Mouse (Mus musculus) cerebral cortex, adult 2 months (tissue): Measurements from ENCODE around the gene Kctd10.

Source experiments
- WGBS: fragments of 180-500 bp; shearing (Covaris S2); methylation state at CpG from one replicate; pipeline ENCODE4 v1.1.7; 2018; 5-methylcytosine and 5-hydroxymethylcytosine counted together

Kctd10 gene

DNA sequence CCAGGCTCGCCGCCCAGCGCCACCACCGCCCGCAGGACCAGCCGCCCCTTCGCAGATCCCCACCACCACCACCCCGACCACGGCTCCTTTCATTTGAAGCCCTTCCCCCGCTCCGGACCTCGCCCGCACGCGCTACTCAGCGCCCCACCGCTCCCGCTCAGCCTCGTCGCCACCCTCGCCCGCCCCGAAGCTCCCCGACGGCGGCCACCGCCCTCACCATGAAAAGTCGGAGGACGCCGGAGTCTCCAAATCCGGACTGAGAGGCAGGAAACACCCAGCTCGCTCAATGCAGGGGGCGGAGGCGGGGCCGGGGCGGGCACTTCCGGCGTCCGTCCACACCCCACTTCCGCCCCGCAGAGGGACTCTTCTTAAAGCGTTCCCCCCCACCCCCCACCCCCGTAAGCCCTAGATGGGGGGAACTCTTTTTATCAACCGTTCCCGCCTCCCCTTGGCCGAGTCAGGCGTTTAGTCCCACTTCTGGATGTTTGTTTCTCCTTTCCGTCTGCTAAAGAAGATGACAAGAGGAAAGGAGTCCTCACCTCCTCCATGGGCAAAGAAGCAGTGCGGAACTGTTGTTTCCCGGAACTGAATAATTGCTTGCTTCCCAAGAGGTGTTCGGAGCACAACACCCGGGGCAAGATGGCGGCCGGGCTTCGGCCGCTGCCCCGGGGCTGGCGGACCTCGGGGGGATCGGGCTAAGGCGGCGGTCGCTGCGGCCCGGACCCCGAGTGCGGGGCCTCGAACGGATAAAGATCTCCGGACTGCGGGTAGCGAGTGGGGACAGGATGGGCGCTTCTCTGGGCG is at the start of gene Kctd10, which contains the start of gene Ube3b:
Kctd10 (minus strand) TSS at position 300 of the 804 bp plus-strand sequence.
Ube3b (plus strand) TSS at position 399 of the 804 bp plus-strand sequence.
- under 1% methylated on average over 74 of the region's 74 CpGs for whole genome bisulfite sequencing

DNA sequence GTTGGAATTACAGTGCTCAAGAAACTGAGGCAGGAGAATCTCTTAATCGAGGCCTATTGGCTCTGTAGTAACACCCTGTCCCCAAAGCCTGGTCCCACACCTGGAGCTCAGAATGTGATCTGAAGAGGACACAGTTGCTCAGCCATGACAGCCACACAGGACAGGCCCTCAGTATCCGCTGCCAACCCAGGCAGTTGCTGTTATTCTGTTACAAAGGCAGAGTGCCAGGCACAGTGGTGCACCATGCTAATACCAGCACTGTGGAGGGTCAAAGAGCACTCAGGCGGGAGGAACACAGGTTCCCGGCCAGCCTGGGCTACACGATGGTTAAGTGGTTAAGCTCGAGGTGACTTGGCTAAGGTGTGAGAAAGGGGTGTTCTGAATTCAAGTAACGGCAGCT is 49.5 kb upstream of the Kctd10 start:
- WGBS: 85% methylated on average over 7 of the region's 7 CpGs

DNA sequence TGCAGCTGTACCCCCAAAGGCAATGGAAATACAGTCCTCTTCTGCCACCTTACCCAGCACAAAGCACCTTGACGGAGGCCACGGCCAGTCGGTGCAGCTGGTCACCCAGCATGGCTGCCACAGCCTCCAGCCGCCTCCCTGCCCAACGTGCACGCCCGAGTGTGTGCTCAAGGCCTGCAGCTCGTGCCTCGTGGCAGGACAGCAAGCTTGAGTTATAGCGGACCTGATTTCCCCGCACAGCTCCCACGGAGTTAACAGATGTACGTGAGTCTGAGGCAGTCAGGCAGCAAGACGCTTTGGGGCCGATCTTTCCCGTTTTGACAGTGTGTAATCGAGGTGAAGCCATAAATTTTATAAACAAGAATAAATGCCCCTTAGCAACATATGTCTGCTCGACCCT is 48.3 kb upstream of the Kctd10 start:
- WGBS: 78% methylated on average over 18 of the region's 18 CpGs

DNA sequence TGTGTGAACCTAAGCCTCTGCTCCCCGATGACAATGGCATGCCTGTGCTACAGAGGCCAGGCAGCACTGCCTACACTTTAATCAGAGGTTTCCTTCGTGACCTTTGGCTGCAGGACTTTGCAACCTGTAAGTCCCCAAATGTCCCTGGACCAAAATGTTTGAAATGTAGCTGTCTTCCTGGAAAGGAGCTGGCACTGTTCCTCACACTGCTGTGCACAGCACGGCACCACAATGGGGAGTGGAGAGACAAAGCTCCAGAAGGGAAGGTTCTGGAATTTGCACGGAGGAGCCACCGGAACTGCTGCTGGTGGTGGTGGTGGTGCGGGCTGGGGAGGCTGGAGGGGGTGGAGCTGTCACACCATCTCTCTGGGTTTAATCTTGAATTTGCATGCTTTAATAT is 46.4 kb upstream of the Kctd10 start:
- WGBS: 43% methylated on average over 6 of the region's 6 CpGs

DNA sequence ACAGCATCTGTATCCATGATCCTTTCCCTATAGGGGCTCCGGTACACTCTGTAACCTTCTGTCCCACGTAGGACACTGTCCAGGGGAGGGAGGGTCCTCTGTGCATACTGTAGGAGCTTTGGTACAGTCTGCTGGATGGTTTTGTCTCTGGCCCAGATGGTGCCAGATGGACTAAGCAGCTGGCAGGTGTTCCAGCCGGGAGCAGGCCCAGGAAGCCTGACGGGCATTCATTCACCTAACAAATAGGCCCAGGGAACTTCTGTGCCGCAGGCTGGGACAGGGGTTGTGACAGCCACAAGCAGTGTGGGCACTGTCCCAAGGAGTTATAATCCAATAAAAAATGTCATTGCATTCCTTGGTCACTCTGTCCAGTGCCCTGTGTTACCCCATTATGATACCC is 43.7 kb upstream of the Kctd10 start:
- 61% methylated on average over 5 of the region's 5 CpGs for WGBS

DNA sequence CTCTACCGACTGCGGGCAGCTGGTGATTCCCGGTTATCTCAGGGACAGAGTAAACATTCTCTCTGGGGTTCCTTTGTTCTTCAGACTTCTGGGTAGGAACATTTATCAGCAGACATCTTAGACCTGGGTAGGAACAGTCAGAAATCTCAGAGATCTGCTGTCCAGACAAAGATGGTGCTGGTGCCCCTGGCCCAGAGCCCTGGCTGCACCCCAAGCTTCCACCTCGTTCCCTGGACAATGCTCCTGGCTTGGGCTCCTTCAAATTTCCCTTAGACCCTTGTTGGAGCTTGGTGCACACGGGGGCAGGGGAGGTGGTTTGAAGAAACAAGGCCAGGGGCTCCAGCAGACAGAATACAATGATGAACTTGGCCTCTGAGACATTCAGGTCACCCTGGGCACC is 42.3 kb upstream of the Kctd10 start:
- WGBS: 41% methylated on average over 5 of the region's 5 CpGs

DNA sequence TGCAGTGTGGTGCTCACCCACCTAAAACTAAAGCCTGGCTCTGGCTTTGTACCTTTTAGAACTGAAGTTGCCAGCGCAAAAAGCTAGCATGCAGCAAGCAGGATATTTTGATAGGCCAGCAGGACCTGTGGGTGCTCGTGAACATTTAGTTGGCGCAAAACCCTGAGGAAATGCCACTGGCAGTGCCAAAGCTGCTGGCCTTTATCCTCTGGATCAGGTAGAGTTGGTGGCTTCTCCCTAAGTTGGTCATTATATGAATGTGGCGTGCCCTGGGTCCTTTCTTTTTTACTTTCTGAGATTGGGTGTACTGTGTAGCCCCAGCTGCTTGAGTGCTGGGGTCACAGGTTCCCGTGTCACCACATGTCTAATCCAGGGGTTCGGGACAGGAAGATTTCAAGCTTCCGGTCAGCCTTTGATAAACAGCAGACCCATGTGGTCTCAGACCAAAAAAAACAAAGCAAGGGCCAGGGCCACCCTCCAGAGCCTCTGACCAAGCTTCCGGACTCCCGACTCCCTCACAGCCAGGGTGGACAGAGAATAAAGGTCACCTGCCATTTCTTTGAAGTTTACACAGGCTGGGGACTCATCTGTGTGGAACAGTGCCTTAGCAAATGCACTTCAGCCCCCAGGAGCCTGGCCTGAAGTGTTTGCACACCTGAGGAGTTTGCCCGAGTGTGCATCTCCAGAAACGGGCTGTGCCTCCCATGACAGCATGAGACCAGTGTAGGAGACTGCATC is 41.4 kb upstream of the Kctd10 start:
- 69% methylated on average over 11 of the region's 11 CpGs for whole genome bisulfite sequencing

DNA sequence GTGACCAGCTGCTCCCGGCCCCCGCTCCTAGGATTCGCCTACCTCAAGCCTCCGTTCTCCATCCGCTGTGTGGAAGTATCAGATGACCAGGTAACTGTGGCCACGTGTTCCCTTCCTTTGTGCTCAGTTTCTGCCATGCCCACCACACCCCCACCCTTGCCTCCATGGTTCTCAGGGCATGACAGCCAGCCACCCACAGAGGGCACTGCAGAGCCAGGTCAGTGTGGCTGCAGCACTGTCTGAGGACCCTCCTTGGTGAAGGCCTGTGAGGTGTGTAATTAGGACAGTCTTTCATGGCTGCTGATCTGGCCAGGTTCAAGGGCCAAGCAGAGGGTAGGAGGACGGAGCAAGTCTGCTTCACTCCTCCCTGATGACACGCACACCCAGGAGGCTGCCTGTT is 38.2 kb upstream of the Kctd10 start:
- 81% methylated on average over 8 of the region's 8 CpGs for WGBS

DNA sequence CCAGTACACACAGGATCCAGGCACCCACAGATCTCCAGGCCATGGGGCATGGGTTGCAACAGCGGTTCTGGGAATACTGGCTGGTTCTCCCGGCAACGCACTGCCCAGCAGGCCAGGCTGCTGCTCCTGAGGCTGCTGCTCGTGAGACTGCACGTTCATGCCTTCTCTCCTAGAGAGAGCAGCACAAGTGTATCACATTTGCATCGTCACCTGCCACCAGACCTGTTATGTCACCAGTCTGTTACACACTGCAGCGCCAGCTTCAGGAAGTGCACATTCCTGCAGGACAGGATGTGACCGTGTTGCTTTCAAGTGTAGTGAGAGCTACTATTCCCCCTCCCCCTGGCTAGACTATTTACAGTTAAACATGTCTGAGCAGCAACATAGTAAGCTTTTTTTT is 36.5 kb upstream of the Kctd10 start:
- 66% methylated on average over 8 of the region's 8 CpGs for WGBS

DNA sequence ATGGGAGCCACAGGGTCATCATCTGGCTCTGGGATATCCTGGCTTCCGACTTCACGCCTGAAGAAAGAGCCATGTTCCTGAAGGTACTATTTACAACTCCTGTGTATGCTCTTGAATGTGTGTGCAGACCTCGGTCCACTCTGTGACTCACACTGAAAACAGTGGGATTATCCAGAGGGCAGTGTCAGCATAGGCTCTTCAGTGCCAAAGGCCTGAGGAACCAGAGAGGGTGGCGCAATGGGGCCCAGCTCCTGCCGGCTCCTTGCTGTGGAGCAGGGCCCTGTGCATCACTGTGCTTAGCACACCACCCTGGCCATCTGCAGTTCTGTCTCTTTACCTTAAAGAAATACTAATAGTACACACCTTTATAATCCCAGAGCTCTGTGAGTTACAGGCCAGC is 35.3 kb upstream of the Kctd10 start:
- WGBS: 93% methylated on average over 5 of the region's 5 CpGs

DNA sequence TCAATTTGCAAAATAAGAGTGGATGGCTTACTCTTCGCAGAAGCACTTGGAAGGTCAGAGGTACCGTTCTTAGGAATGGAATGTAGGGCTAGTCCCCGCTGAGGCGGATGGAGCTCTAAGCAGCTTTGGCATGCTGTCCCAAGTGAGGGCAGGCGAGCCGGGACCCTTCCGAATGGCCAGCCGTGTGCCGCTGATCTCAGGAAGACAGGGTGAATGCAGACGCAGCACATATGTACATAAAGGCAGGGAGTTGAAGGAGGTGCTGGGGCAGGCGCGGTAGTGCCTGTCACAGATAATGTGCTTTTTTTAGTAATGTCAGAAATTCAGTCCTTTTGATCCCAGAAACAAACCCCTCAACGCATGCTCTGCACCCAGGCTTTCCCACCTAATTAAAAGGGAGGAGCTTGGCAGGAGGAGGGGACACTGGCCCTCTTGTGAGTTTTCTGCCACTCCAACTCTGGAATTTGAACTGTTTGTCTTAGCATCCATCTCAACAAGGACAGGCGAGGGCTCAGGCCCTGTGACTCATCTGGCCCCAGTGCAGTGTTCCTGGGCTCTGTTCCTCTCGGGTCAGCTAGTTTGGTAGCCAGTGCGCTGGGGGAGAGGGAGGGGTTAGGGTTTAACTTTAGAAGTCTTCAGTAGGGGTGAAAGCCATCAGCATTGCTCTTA is 32.9 kb upstream of the Kctd10 start:
- 86% methylated on average over 16 of the region's 16 CpGs for WGBS

DNA sequence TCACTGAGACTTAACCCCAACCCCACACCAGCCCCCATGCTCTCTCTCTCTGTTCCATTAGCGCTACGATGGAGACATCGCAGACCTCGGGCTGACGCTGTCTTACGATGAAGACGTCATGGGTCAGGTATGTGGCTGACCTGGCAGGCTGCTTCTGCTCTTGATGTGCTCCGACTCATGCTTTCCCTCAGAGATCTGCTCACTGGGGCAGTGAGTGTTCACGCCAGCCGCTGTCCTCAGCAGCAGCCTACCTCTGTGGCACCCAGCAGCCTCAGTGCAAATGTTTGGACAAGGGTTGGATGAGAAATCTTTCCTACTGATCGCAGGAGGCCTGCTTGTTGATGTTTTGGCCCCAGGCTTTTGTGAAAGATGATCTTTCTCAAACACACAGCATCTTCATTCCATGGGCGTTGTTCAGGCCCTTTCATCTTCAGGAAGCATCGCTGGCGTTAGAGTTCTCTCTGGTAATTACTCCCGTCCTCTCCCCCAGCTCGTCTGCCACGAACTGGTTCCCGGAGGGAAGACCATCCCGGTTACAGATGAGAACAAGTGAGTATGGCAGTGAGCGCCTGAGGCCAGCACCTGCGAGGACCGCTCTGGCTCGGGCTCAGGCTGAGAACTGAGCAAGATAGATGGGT is 32.2 kb upstream of the Kctd10 start:
- 88% methylated on average over 23 of the region's 23 CpGs for WGBS

DNA sequence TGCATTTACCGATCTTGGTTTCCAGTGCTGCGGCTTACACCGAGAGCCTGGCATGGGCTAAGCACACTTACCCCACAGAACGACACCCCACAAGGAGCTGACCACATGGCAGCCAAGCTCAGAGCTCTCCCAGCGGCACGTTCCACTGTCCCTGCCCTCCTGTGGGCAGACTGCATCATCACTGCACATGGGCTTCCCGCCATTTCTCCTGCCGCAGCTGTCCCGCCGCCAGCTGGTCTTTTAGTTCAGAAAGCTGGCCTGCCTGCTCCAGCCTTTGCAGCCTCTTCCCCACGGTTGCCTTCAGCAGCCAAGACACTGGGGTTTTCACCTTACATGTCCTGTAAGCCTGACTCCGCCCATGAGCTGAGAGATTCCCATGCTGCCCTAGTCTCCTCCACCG is 30.1 kb upstream of the Kctd10 start:
- 72% methylated on average over 13 of the region's 13 CpGs for WGBS

DNA sequence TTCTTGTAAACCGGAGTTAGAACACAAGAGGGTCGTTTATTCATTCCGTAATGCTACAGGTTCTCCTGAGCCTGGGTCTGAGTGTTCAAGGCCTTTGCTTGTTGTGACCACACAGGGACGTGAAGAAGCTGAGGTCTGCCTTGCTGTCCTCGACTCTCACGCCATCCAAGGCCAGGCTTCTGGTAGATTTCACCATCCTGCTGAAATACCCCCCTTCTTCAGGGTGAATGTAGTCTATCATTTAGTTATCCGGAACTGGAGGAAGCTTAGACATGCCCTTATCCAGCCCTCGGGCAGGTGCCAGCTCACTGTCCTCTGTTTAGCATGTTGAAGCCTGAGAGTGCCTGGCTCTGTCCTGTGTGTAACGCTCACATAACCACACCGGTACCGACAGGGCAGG is 28.5 kb upstream of the Kctd10 start:
- whole genome bisulfite sequencing: 94% methylated on average over 11 of the region's 11 CpGs

DNA sequence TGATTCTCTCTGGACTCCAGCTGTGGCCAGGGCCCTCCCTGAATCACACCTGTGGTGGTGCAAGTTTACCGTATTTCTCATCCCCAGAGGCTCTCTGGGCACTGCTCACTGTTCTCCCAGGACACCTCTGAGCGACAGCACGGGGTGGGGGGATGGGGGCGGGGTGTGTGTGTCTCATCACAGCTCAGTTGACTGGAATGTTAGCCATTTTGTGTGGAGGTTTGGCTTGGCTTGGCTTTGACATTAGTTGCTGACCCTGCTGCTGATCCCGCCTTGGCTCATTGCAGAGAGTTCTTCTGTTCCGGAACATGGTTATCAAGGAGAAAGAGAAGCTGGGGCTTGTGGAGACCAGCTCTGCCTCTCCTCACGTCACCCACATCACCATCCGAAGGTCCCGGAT is 27.5 kb upstream of the Kctd10 start:
- WGBS: 93% methylated on average over 9 of the region's 9 CpGs

DNA sequence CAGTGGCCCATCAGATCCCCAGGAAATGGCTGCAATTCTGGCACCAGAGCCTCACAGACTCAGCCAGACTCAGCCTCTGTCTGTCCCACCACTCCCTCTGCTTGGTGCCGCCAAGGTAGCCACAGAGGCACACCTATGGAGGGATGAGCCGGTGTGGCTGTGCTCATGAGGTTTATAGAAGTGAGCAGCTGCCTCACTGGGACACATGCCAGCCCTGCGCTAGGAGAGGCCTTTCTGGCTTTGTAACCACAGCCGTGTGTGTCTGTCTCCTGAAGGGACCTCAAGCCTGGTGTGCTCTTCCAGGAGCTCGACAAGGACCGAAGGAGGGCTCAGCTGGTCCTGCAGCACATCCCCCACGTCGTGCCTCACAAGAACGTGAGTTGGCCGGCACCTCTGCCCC is 27.0 kb upstream of the Kctd10 start:
- 53% methylated on average over 10 of the region's 10 CpGs for WGBS

DNA sequence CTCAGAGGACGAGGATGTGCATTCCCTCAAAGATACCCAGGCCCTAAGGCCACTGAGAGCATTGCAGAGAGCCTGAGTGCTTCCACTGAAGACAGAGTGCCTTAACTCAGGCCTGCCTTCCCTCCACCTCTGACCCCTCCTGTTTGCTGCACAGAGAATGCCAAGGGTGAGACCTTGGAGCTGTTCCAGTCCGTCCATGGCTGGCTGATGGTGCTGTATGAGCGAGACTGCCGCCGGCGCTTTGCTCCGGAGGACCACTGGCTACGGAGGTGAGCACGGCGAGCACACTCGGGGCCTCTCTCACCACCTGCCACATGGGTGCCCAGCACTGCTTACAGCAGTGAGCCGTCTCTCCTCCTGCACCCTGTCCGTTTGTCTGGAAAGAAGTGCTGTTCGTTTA is 26.3 kb upstream of the Kctd10 start:
- WGBS: 90% methylated on average over 14 of the region's 14 CpGs

DNA sequence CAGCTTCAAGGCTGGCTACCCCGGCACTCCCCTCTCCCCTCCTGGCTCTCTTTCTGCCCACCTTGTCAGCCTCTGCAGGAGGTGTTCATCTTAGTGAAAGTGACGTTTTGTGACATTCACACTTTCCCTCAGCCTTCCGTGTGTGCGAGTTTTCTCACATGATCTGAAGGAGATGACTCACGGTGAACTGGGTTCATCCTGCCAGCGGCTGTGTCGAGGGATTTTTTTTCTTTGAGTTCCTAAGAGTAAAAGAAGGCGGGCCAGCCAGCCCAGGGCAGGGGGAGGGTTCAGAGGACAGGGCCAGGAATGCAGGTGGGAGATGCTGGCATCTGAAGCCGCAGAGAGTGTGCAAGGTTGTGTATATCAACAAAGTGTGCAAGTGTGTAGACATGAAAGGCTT is 12.9 kb upstream of the Kctd10 start:
- WGBS: 64% methylated on average over 9 of the region's 9 CpGs

DNA sequence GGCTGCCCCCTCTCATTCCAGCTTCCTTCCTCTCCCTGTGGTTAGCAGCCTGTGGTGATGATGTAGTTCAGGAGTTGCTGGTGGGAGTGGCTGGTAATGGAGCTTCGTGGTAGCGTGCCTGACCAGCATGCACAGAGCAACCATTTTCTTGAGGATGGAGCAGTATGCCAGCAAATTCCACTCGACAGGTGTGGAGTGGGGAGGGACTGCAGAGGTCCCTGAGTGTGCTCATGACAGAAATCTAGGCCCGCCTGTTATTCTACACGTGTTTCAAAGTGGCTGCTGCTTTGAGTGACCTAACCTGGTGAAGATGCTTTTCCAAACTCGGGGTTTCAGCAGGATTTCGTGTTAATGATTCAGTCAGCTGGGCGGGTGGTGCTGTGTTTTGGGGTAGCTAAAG is 4.1 kb upstream of the Kctd10 start:
- 89% methylated on average over 8 of the region's 8 CpGs for WGBS

DNA sequence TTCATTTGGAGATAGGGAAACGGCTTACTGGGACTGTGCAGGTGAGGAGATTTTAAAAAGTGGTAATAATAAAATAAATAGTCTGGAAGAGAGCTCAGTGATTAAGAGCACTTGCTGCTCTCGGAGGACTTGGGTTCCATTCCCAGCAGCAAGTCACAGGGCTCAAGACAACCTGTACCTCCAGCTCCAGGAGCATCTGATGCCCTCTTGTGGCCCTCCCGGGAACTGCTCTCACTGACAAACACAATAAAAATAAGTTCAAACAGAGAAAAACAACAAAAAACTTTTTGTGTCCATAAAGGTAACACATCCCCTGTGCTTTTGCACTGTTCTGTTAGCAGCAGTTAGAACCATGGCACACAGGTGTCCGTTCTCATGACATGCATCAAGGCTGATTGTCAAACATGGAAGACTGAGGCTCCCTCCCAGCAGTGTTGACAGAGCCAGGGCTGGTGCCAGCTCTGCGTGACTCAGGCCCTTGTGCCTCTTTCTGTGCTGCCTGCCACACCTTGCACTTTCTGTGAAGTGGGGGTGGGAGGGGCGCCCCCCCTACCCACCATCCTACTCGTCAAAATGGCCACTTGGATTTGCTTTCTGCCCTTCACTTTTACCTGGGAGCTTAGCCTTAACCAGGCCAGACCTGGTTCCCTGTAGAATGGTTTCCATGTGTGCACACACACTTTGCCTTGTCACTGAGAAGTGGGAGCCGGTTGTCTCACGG is 3.0 kb upstream of the Kctd10 start:
- 90% methylated on average over 9 of the region's 9 CpGs for WGBS

DNA sequence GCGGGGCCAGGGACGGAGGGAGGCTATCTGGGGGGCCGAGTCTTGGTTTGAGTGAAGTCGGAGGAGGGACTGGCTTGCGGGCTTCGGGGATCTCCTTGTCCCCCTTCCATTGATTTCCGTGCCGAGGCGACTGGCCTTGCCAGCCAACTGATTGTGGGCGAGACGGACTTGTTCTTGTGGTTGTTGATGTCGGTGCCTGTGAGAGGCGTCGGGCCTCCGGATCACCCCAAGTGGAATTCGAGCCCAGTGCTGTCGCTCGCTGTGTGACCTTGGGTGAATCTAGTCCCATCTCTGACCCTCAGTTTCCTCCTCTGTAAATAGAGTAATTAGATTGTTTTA is 674 bp upstream of the Kctd10 start:
- under 1% methylated on average over 18 of the region's 18 CpGs for WGBS

DNA sequence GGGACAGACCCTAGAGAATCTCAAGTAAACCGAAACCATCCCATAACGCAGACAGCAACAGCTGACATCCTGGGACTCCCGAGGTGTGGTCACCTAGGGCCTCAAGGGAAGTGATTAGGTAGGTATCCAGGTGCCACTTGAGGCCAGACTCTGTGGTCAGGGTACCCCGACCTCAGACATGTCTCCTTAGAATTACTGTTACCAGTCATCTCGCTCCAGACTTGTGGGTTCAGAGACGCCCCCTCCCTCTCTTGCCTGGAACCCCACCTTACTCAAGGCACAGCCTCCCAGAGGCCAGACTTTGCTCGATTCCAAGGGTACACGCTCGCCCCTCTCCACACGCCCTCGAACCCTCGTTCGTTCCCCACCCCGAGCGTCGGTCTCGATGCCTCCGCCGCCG is 545 bp downstream of the Kctd10 start:
- 2% methylated on average over 20 of the region's 20 CpGs for WGBS
